Mouse (Mus musculus) monocyte, adult 5-6 weeks (primary cell): Measurements from ENCODE around the gene Klf4. TPM values are rescaled to one million over a fixed set of nuclear protein-coding genes. Genes with fewer than 3 reads are reported as not detected.
A peak's percentile ranks its signal among the peaks of the same experiment; 100 is the strongest.

Experiments
- ATAC-seq: fragments of 153-309, 156-312 bp; replicated peaks from 2 replicates; pipeline ENCODE4 v1.8.0; 2017; ENCODE audit warnings: mild to moderate bottlenecking; ENCODE audit not compliant: low TSS enrichment, insufficient number of reproducible peaks, severe bottlenecking, poor library complexity, low FRiP score
- total RNA-seq: library from RNA; stranded (forward); fragments of 200-1000, 200-491, 200-594 nt; gene quantifications from 3 replicates; pipeline ENCODE4 v1.2.3, GENCODE M21; 2017

The Klf4 gene
- total RNA-seq: 100 to 135 TPM (median 116 TPM) in 3 replicates

GRCm38 (mm10) chr4:55532407-55533195 is at the start of gene Klf4:
TSS of gene Klf4 (minus strand) at chr4:55532466.
- peak; percentile 57 for ATAC-seq

- ATAC-seq: no peak
These were observed 39.2 kb upstream of the Klf4 start for GRCm38 (mm10) chr4:55571432-55571831.

- no peak for ATAC-seq
These were observed 35.7 kb upstream of the Klf4 start for GRCm38 (mm10) chr4:55567986-55568385.

GRCm38 (mm10) chr4:55567575-55567974 is 35.3 kb upstream of the Klf4 start:
- ATAC-seq: no peak

GRCm38 (mm10) chr4:55564317-55564716 is 32.1 kb upstream of the Klf4 start:
- no peak for ATAC-seq

GRCm38 (mm10) chr4:55563050-55563449 is 30.8 kb upstream of the Klf4 start:
- no peak for ATAC-seq

- ATAC-seq: no peak
These were observed 29.8 kb upstream of the Klf4 start for GRCm38 (mm10) chr4:55562062-55562461.

GRCm38 (mm10) chr4:55546869-55547268 is 14.6 kb upstream of the Klf4 start:
- no peak for ATAC-seq

- no peak for ATAC-seq
These were observed 10.5 kb upstream of the Klf4 start for GRCm38 (mm10) chr4:55542753-55543152.

GRCm38 (mm10) chr4:55541654-55542053 is 9.4 kb upstream of the Klf4 start:
- no peak for ATAC-seq

- no peak for ATAC-seq
These were observed 9.0 kb upstream of the Klf4 start for GRCm38 (mm10) chr4:55541221-55541620.

- ATAC-seq: no peak
These were observed 2.7 kb upstream of the Klf4 start for GRCm38 (mm10) chr4:55535012-55535411.

GRCm38 (mm10) chr4:55534510-55534909 is 2.2 kb upstream of the Klf4 start:
- no peak for ATAC-seq

- ATAC-seq: no peak
These were observed 1.6 kb upstream of the Klf4 start for GRCm38 (mm10) chr4:55533803-55534254.

GRCm38 (mm10) chr4:55533196-55533802 is 1.0 kb upstream of the Klf4 start:
- ATAC-seq: 0 out of 2 replicates have a peak, but pooled peaks have one; percentile 13

GRCm38 (mm10) chr4:55531856-55532406 is 335 bp downstream of the Klf4 start:
- ATAC-seq: no peak

GRCm38 (mm10) chr4:55531096-55531855 is 990 bp downstream of the Klf4 start:
- no peak for ATAC-seq

GRCm38 (mm10) chr4:55530731-55531095 is 1.6 kb downstream of the Klf4 start:
- ATAC-seq: no peak

- ATAC-seq: peak; percentile 55; the same call in 1 of the 2 replicates
These were observed 2.0 kb downstream of the Klf4 start for GRCm38 (mm10) chr4:55530236-55530635.
